Mouse (Mus musculus): ENCODE data around the gene Treml2.
"Not testable (repeated sequence)": the region's sequence is repeated elsewhere in the genome, so short reads cannot be mapped to it uniquely, and the experiment has no call there.

Treml2 gene

GRCm38 (mm10) chr17:48293500-48294194 lies 5.7 kb upstream of the Treml2 start:
- in situ Hi-C loops (cut with MboI, MseI) = no loop called here

DNA sequence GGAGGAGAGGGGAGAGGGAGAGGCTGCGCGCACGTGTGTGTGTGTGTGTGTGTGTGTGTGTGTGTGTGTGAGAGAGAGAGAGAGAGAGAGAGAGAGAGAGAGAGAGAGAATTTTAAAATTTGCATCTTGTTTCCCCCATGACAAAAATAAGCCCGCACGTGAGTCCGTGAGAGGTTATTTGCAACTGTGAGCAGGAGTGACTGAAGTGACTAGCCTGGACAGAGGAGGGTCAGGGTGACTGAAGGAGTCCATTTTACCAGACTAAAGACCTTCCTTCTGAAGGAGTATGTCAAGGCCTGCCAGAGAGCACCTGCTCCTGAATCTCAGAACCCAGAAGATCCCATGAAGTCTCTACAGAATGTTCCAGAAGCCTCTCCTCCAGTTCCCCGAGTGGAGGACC lies 458 bp downstream of the Treml2 start:
- in situ Hi-C loops (cut with MboI, MseI) = no loop called here

DNA sequence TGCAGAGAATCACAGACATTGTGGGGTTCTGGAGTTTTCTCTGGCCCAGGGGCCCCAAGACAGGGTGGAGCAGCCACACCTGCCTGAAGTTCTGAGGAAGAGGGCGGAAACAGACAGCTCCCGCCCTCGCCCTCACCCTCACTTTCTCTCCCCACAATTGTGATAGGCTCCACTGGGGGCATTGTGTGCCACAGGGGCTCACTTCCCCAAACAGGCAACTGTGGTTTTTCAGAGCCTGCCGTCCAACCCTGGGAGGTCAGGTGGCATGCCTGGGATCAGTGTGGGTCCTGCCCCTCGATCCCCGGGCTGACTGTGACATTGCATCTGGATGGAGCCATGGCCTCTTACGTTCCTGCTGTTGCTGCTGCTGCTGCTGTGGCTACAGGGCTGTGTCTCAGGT lies 901 bp downstream of the Treml2 start:
- in situ Hi-C loops (cut with MboI, MseI) = no loop called here

DNA sequence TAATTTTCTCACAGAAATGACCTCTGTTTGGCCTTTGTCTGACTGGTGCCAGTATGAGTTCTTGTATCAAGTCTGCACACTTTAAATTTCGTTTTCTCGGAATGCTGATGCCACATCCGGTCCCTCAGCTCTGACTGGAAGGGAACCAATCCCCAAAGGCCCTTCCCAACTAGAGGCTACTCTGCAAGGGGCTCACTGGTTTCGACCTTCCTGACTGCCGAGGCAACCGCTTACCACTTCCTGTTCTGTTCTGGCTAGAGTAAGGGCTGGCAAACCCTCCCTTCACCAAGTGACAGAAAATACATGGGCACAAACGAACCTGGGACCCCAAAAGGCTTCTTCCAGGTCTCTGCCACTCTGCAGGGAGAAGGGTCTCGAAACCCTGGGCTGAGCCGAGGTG lies 1.6 kb downstream of the Treml2 start:
- in situ Hi-C loops (cut with MboI, MseI) = no loop called here

- in situ Hi-C loops (cut with MboI, MseI) = no loop called here
Measured at GRCm38 (mm10) chr17:48301792-48302191, 2.5 kb downstream of the Treml2 start.

DNA sequence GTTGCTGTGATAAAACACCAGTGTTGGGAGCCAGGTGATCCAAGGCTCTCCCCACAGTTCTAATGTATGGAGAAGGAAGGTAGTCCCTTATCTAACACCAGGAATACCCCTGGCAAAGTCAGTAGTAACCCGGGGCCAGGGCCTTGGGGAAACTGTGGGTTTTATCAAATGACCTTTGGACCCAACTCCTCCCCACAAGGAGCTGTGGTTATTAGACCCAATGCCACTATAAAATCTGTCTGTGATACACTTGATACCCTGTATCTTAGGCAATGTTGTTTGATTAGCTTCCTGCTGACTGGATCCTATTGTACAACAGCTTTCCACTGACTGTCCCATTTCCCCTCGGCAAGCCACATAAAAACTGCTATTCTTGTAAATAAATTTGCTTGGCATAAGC lies 12.8 kb downstream of the Treml2 start:
- in situ Hi-C loops (cut with MboI, MseI) = no loop called here

GRCm38 (mm10) chr17:48315905-48316579 lies 16.7 kb downstream of the Treml2 start, which contains the start of gene B430306N03Rik:
Gene B430306N03Rik, plus strand, starts transcription at chr17:48316141.
- in situ Hi-C loops (cut with MboI, MseI) = not testable (repeated sequence)

DNA sequence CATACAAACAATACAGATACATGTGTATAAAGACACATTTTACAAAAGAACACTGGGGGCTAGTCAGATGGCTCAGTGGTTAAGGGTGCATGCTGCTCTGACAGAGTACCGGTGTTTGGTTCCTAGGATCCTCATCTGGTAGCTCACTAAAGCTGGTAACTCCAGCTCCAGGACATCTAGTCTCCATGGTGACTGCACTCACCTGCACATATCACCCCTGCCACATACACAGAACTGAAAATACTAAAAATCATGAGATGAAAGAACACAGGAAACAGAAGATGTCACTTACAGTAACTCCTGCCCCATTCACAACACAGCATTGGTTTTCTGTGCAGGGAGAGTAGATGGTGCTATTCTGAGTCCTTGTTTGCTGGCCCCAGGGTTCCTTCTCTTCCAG lies 19.4 kb downstream of the Treml2 start:
- in situ Hi-C loops (cut with MboI, MseI) = no loop called here

DNA sequence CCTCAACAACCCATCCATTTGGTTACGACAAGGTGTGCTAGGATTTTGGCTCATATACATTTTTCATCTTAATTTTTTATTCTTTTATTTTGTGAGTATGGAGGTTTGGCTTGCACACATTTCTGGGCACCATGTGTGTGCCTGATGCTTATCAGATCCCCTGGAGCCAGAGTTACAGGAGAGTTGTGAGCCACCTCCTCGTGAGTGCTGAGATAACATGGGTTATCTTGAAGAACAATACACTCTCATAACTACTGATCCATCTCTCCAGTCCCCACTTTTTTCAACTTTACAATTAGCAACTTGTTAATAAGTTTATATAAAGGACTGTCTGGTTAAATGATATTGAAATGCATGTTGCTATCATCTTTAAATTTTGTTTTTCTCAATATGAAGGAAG lies 22.0 kb downstream of the Treml2 start:
- in situ Hi-C loops (cut with MboI, MseI) = no loop called here

DNA sequence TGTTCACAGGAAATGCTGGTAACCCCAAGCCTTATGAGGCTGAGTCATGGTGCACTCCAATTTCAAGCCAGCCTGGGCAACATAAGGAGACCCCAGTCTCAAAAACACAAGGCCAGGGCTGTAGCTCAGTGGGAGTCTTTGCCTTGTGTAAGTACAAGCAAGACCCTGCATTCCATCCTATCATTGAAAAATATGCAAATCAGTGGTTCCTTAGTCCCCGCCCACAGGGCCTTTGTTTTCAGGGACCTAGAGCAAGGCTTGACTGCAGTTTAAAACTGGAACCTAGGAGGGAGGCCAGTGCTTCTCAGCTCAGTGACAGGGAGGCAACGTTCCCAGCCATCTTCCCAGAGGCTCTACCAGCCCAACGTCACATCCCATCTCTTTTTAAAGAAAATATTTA lies 23.9 kb downstream of the Treml2 start:
- in situ Hi-C loops (cut with MboI, MseI) = no loop called here

- in situ Hi-C loops (cut with MboI, MseI) = no loop called here
Measured at GRCm38 (mm10) chr17:48324258-48324657, 25.0 kb downstream of the Treml2 start.

DNA sequence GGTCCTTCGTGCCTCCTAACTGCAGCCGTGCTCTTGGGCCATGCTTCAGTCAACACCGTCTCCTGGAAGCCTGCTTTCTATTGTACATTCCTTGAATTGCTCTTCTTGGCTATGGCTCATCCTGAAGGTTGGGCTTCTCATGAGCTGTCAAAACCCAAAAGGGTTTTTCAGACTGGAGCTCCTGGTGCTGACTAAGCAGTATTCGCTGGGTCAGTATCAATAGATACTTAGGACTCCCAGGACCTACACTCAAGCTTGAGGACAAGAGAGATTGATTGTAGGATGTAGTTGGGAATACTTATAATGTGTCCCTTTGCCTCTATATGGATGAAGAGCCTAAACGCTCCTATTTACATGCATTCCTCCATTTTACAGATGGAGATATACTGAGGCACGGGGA lies 25.8 kb downstream of the Treml2 start:
- in situ Hi-C loops (cut with MboI, MseI) = no loop called here

- in situ Hi-C loops (cut with MboI, MseI) = no loop called here
Measured at GRCm38 (mm10) chr17:48325638-48326037, 26.3 kb downstream of the Treml2 start.

GRCm38 (mm10) chr17:48326656-48327055 lies 27.4 kb downstream of the Treml2 start:
- in situ Hi-C loops (cut with MboI, MseI) = no loop called here

DNA sequence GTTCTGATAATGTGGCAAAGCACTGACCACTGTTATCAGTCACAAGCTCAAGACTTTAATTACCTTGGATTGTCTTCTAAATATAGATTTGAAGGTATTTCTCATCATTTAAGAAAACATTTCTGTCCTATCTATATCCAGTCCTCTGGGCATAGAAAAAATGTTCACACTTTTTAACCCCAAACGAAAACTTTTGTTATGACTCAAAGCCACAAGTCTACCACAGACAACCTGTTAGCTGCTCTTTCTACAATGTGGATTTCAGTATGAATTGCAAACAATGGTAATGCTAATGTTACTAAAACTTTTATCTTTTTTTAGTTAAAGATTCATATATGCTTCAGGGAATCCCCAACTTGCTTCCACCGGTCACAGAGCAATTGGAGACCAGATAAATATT lies 33.2 kb downstream of the Treml2 start:
- in situ Hi-C loops (cut with MboI, MseI) = no loop called here

DNA sequence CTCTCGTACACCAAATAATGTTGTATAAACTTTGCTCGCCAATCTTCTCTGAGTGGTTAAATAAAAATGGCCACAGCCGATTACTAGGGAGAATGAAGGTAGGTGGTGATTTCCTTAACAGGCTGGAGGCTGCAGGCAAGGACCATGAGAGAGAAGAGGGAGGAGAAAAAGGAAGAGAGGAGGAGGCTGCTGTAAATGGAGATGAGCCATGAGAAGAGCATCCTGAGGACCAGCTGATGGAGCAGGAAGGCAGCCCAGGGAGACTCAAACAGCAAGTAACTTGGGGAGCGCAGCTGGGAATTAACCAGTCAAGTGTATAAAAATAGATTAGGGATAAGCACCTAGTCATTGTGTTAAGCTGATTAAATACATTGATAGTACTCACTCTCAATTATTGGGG lies 34.9 kb downstream of the Treml2 start:
- in situ Hi-C loops (cut with MboI, MseI) = no loop called here

- in situ Hi-C loops (cut with MboI, MseI) = loop anchor here (5.0 kb wide), 1 partner anchor 65 kb away; no protein-coding TSS in a partner anchor
Measured at GRCm38 (mm10) chr17:48336857-48337256, 37.6 kb downstream of the Treml2 start.

DNA sequence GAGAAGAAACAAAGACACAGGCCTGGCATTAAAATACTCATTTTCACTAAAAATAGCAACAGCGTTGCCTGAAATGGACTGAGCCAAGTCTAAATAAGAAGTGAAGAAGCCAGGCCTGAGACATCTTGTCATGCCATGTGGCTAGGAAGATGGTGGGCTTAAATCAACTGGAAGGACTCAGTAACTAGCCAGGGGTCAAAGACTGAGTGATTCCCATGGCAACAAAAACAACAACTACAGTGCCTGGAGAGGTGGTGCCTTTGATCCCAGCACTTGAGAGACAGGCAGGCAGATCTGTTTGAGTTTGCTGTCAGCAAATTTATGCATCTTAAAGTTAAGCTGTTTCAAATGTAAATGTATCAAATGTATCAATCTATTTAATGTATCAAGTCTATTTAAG lies 41.0 kb downstream of the Treml2 start:
- in situ Hi-C loops (cut with MboI, MseI) = no loop called here

DNA sequence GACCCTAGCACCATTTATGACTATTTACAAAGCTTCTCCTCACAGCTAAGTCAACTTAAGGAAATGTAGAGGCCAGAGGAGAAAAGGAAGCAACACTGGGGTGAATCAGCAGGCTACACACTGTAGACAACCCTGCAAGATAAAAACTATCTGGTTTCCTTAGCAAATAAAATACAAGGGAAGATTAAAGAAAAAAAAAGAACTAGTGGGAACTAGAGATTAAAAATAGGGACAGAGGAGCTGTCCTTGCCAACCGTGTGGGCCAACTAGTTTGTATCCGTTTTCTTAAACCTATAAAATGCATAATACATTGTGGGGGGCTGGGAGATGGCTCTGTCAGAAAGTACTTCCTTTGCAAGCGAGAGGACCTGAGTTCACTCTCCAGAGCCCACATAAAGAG lies 42.6 kb downstream of the Treml2 start:
- in situ Hi-C loops (cut with MboI, MseI) = no loop called here

DNA sequence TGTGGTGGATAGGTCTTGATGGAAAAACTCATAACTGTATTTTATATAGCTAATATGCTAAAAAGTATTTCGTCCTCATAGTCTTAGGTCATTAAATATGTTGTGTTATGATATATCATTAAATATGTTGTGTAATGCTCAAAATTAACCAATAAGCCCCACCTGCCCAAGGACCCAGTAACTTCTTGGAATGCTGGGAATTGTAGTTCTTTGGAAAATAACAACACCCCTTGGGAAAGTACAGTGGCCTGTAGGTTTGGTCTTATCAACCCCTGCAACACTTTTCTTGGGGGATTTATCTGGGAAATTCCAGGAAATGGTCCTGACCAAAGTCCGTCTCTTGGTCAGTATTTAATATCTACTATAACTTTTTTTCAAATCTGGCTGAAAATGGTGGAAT lies 43.8 kb downstream of the Treml2 start:
- in situ Hi-C loops (cut with MboI, MseI) = no loop called here

DNA sequence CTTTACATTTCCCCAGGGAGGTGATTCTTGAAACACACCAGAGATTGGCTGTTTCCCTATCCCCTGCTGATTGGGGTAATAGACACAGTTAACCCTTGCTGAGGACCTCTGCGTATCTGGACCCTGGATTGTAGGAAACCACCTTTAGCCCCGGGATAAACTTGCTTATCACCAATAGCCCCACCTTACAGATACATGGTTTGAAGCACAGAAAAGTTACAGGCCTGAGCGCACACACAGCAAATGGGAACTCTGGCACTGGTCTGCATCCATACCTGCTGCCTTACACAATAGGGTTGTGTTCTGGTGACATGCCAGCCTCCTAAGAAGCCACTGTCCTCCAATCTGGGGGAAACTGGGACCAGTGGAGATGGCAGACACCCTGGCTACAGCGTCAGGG lies 46.5 kb downstream of the Treml2 start:
- in situ Hi-C loops (cut with MboI, MseI) = no loop called here

DNA sequence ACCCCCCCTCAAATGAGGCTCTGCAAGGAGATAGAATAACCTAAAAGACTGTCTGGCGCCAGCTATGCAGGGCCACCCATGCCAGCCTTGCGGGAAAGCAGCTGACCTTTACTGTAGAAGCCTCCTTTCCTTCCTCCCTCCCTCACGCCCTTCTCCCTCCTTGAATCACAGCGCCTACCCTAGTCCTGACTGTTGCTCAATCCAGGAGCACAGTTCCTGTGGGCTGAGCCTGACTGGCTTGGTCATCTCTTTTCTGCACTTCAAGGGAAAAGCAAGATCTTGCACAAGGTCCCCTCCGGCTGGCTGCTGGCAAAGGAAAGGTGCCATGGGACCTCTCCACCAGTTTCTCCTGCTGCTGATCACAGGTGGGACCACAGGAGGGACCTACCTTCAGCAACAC lies 46.9 kb downstream of the Treml2 start, which contains the start of gene Trem2:
TSS of gene Trem2 (plus strand) at position 171 of the 400 bp plus-strand sequence.
- in situ Hi-C loops (cut with MboI, MseI) = no loop called here

- in situ Hi-C loops (cut with MboI, MseI) = no loop called here
Measured at GRCm38 (mm10) chr17:48346834-48347233, 47.5 kb downstream of the Treml2 start.

All from T-helper 2 cell (primary cell).